Mouse (Mus musculus) intestine, embryonic 14.5 days (tissue): ENCODE measurements at regions not wholly inside any gene's neighbourhood (a gene's known extent, or its start where the extent isn't known, plus 50 kb on each side); places are given as distances from the start of the nearest gene placed in this dataset.
A peak's percentile ranks its signal among the peaks of the same experiment; 100 is the strongest.

ENCODE experiments used
- ATAC-seq: fragments of 200-750 bp; cut with Nextera tagmentation; replicated peaks from 2 replicates; pipeline ENCODE4 v1.8.0; 2017; ENCODE audit warnings: low read depth, moderate number of reproducible peaks, moderate TSS enrichment, moderate library complexity; ENCODE audit not compliant: low FRiP score, low TSS enrichment
- DNase-seq: peaks from one replicate; pipeline ENCODE4 v3.0.0-alpha.2; 2018; ENCODE audit warnings: low spot score
- H3K27ac ChIP-seq: fragments of 300-500 bp; sonication (generic); 2 replicates; pipeline ENCODE4 v1.5.1; 2014; ENCODE audit warnings: low read depth, mild to moderate bottlenecking, control low read depth
- H3K27me3 ChIP-seq: fragments of 300-500 bp; sonication (generic); replicated peaks from 2 replicates; pipeline ENCODE4 v1.6.1; 2014; ENCODE audit warnings: low read length, control low read depth; ENCODE audit not compliant: control insufficient read depth, insufficient read depth
- H3K36me3 ChIP-seq: fragments of 300-500 bp; sonication (generic); 2 replicates; pipeline ENCODE4 v1.6.1; 2014; ENCODE audit warnings: low read length, control low read depth; ENCODE audit not compliant: control insufficient read depth, insufficient read depth
- H3K4me1 ChIP-seq: fragments of 300-500 bp; sonication (generic); replicated peaks from 2 replicates; pipeline ENCODE4 v1.6.1; 2014; ENCODE audit warnings: low read length, control low read depth, mixed read lengths; ENCODE audit not compliant: control insufficient read depth, insufficient read depth
- H3K4me2 ChIP-seq: fragments of 300-500 bp; sonication (generic); 2 replicates; pipeline ENCODE4 v1.6.1; 2014; ENCODE audit warnings: low read length
- H3K4me3 ChIP-seq: fragments of 300-500 bp; sonication (generic); 2 replicates; pipeline ENCODE4 v1.5.1; 2014; ENCODE audit warnings: low read depth, low read length, control low read depth, mixed read lengths
- H3K9ac ChIP-seq: fragments of 300-500 bp; sonication (generic); 2 replicates; pipeline ENCODE4 v1.6.1; 2014; ENCODE audit warnings: mild to moderate bottlenecking, low read length
- H3K9me3 ChIP-seq: fragments of 300-500 bp; sonication (generic); 2 replicates; pipeline ENCODE4 v1.6.1; 2016; ENCODE audit warnings: low read length, control low read depth; ENCODE audit not compliant: control insufficient read depth
- WGBS: fragments of 180-500 bp; shearing (Covaris S2); extraction: QIAGEN DNeasy Blood & Tissue Kit; methylation state at CpG from one replicate; pipeline ENCODE4 v1.1.7; 2014; 5-methylcytosine and 5-hydroxymethylcytosine counted together

DNA sequence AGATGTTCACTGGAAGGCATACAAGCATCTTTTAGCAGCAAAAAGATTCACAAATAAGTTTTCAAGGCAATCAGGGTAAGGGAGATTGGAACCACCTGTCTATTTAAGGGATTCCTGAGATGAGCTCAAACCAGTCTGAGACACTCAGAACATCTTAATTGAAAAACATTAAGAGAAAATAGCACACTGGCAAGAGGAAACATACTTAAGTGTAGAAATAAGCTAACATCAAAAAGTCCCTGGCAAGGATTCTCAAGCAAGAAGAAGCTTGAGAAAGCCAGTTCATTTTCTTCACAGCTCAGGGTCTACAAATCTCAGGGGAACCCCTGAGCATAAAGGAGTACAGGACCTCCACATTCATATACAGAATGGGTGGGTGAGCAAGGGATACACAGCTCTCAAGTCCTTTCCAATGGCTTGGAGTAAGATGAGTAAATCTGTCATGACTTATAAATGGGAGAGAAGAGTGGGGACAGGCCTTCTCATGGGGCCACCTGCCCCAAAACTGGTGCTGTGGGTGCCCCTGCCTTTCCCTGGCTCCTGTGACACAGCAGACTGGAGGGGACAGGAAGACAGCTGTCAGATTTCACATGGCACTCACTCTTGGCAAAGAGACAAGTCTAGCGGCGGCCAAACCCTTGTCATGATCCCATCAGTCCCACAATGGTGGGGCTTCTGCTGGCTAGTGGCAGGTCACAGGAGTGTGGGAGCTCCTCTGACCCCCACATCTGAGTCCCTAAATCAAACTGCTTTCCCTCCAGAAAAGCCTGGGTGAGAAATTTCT lies 436.6 kb downstream of the Meis1 start:
- WGBS = 49% methylated on average over 2 of the region's 2 CpGs
- no peaks in the 10 kb centered on the region for H3K9me3 ChIP-seq
- H3K4me3 ChIP-seq = no peak overlapping the region
- DNase-seq (no peak), ATAC-seq (no peak)
- H3K9ac ChIP-seq = no peak overlapping the region
- no peak overlapping the region for H3K4me2 ChIP-seq
- no peak overlapping the region for H3K27ac ChIP-seq
- no peaks in the 10 kb centered on the region for H3K36me3 ChIP-seq
- no peaks in the 10 kb centered on the region for H3K27me3 ChIP-seq
- H3K4me1 ChIP-seq = peaks cover 3% of the 10 kb centered on the region; the same call in 1 of the 2 replicates

DNA sequence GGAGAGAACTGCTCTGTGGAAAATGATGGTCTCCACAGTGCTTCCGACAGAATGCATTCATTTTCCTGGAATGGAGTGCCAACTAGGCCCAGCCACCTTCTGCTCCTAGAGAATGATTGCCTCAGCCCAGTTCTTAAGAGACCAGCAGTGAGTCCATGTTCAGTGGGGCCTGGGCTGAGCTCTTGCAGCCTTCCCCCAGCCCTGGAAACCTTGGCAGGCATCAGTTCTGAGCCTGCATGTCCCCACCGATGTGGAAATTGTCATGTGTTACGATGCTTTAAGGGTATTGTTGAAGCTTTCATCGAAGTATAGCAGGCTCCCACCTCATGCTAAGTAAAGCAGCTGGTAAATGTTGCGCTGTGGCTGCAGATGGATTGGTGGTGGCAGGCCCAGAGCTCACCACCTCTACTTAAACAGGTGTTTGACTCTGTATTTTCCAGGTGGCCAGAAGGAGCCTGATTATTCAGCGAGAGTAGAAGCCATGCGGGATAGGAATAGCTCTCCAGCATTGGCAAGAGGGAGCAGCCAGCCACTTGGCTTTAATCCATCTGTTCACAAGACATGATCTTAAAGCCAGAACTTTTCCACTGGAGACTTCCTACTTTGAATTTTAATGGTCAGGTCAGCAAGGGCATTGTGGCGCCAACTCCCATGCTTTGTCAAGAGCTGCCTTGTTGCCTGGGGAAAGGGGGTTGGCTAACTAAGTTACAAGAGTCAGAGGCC lies 437.5 kb downstream of the Meis1 start:
- Histone ChIP-seq H3K36me3 (no peaks in the 10 kb centered on the region), H3K9me3 (no peaks in the 10 kb centered on the region), H3K27me3 (no peaks in the 10 kb centered on the region), H3K4me1 (peaks cover 3% of the 10 kb centered on the region; the same call in 1 of the 2 replicates), H3K4me2 (no peak overlapping the region), H3K4me3 (no peak overlapping the region), H3K27ac (no peak overlapping the region), H3K9ac (no peak overlapping the region)
- DNase-seq = no peak
- no peak for ATAC-seq
- 83% methylated on average over 8 of the region's 8 CpGs for WGBS

DNA sequence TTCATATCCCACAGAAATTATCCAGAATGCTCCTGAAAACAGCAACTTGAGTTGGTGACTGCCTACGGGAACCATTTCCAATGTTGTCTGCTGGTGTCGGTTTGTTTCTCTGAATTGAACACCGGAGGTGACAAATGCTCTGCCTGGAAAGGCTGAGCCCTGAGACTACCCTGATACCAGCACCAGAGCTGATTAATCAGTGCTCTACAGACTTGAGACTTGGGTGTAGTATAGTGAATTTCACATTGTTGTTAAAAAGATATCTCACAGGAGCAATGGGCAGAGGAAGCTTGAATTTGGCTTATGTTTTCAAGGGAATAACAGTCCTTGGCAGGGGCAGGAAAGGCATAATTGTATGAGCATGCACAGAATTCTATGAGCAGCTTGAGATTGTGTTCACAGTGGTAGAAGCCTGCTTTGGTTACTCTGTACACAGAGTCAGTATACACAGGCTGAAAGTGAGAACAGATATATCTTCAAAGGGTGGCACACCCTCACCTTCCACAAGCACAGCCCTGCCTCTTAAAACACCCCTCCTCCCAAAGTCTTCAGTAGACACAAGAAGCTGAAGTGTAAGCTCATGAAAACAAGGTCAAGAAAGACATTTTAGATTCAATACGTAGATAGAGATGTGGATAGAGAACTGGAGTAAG lies 447.1 kb downstream of the Meis1 start:
- WGBS = 76% methylated on average over 4 of the region's 4 CpGs
- H3K4me3 ChIP-seq = no peak overlapping the region
- no peaks in the 10 kb centered on the region for H3K4me1 ChIP-seq
- no peaks in the 10 kb centered on the region for H3K36me3 ChIP-seq
- no peak overlapping the region for H3K4me2 ChIP-seq
- H3K27ac ChIP-seq = no peak overlapping the region
- no peaks in the 10 kb centered on the region for H3K27me3 ChIP-seq
- ATAC-seq (no peak), DNase-seq (no peak)
- H3K9me3 ChIP-seq = no peaks in the 10 kb centered on the region
- H3K9ac ChIP-seq = no peak overlapping the region

DNA sequence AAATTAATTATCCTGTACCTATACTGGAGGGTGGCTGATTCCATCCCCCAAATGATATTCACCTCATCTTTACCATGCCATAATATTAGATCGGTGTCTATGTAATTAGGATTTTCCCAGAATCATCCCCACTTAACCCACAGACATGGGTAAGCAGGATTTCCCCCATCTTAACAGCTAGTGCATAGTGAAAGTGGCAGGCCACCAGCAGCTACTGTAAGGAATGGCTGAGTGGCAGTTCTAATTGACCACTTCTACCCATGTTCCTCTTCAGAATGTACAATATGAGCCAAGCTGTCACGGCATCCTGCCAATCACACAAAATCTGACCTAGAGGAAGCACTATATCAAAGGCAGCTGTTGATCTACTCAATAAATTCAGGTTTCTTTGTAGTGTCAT lies 455.8 kb downstream of the Meis1 start:
- no peak for DNase-seq
- ATAC-seq = no peak
- 97% methylated on average over 2 of the region's 2 CpGs for WGBS

DNA sequence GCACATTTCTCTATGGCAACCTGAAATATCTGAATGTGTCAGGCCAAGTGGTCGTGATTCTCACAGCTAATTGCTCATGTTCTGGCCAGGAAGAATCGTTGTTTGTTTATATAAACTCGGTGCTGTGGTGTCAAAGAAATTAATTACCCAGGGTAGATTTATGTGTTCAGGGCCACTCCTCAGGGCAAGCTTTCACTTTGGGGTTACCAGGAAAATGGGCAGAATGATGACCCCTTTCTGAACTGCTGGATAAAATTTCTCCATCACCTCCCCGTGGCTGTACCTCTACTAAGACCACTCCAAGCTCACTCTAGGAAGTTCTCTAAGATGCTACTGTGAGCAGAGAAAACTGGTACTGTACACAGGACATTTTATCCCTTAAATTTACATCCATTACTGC lies 460.1 kb downstream of the Meis1 start:
- Histone ChIP-seq H3K27me3 (no peaks in the 10 kb centered on the region), H3K36me3 (no peaks in the 10 kb centered on the region), H3K4me1 (0 out of 2 replicates have a peak, but pooled peaks cover 3% of the 10 kb centered on the region), H3K27ac (no peak overlapping the region), H3K4me3 (no peak overlapping the region), H3K9ac (no peak overlapping the region), H3K4me2 (no peak overlapping the region), H3K9me3 (no peaks in the 10 kb centered on the region)
- ATAC-seq (no peak), DNase-seq (no peak)
- WGBS = 17% methylated on average over 4 of the region's 4 CpGs

More for the DNA sequence above, 455.8 kb downstream of the Meis1 start:
- Histone ChIP-seq H3K36me3 (no peaks in the 10 kb centered on the region), H3K27ac (no peak overlapping the region), H3K4me2 (no peak overlapping the region), H3K9me3 (no peaks in the 10 kb centered on the region), H3K9ac (no peak overlapping the region), H3K4me3 (no peak overlapping the region), H3K4me1 (0 out of 2 replicates have a peak, but pooled peaks cover under 1% of the 10 kb centered on the region), H3K27me3 (no peaks in the 10 kb centered on the region)

DNA sequence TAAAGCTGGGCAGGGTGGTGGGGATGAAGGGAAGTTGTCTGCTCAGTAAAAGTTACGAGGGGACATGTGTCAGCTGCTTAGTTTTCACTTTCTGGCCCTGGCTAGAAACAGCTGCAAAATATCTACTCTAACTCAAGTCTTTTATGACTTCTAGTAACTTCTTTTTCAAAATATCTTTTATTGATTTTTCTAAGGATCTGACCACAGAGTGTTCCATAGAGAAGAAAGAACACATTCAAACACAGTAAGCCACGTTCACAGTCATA lies 483.3 kb downstream of the Meis1 start:
- WGBS = 43% methylated on average over 2 of the region's 2 CpGs
- H3K9ac ChIP-seq = no peak overlapping the region
- H3K4me1 ChIP-seq = 0 out of 2 replicates have a peak, but pooled peaks cover 5% of the 10 kb centered on the region
- no peak overlapping the region for H3K4me2 ChIP-seq
- H3K4me3 ChIP-seq = no peak overlapping the region
- ATAC-seq (no peak), DNase-seq (no peak)
- H3K27ac ChIP-seq = no peak overlapping the region
- no peaks in the 10 kb centered on the region for H3K9me3 ChIP-seq
- H3K36me3 ChIP-seq = no peaks in the 10 kb centered on the region
- no peaks in the 10 kb centered on the region for H3K27me3 ChIP-seq

DNA sequence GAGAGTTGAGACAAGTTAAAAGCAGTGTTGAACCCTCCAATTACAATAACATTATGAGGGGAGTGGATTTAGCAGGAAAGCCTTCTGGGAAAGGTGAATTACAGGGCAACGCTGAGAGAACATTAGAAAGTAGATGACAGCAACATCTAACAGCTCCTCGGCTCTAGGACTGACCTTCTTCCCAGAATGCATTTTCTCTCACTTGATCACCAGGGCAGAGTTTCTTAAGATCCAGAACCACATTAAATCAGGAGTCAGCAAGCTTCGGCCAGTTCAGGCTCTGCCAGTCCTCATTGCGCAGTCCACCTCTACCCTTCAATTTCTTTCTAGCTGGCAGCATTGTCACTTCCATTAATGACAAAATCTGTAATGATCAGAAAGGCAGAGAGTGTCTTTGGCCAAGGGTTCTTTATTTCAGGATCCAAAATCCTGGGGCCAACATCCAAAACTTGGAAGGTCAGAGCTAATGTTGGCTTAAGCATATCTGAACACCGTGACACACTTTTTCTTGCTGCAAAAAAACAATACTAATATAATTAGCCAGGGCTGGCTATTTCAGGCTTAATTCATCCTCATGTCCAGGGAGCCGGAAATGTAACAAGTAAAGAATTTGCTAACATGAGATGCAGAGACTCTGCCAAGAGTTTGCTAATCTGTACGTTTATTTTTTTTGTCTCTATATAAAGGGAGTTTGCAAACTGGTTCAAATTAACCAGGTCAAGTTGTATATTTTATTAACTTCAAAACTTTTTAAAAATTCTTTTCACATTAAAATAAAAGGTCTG lies 483.8 kb downstream of the Meis1 start:
- Histone ChIP-seq H3K9me3 (no peaks in the 10 kb centered on the region), H3K4me3 (no peak overlapping the region), H3K4me2 (no peak overlapping the region), H3K4me1 (0 out of 2 replicates have a peak, but pooled peaks cover 5% of the 10 kb centered on the region), H3K36me3 (no peaks in the 10 kb centered on the region), H3K27me3 (no peaks in the 10 kb centered on the region), H3K9ac (no peak overlapping the region), H3K27ac (peak overlapping the region; percentile 24; the same call in 1 of the 2 replicates)
- 53% methylated on average over 7 of the region's 7 CpGs for whole genome bisulfite sequencing
- ATAC-seq = no peak
- DNase-seq = no peak
